Comparison of ENCODE assay signal across 17 mouse cellular contexts in genomic region chr5:151102262-151102661, GRCm38 (mm10).
DNase-seq lines count a peak whose midpoint lies in the region; ATAC-seq and TF ChIP-seq lines count a peak whose summit lies in the region.
"Had no signal": no experiment of that assay in that cellular context is flagged by ENCODE, and none has a peak within 500 bp of the region (broad histone marks: within the 10 kb centered on the region; RNA-seq: fewer than 3 reads in every experiment).

No protein-coding gene starts in this region.

- peak; percentile 40 for DNase-seq in thymus, postnatal 4 days
- DNase-seq in thymus, adult 2 months = no peak
- no peak for DNase-seq in adipocyte (ENCODE audit: low spot score)
- DNase-seq in adrenal gland, adult 8-10 months = no peak
- no peak for DNase-seq in left cerebral cortex, adult 18-20 months (ENCODE audit: low spot score in 2 of 2)
- DNase-seq: adrenal gland, postnatal 14 days; cerebellum, adult 8-10 months; gastrocnemius, adult 2 months; kidney, postnatal 14 days had no signal

- no peak for ATAC-seq in intestine, postnatal 0 days
- no peak for ATAC-seq in intestine, embryonic 16.5 days
- peak; percentile 47; the same call in 1 of the 2 replicates for ATAC-seq in common myeloid progenitor, adult 5-6 weeks (replicated peaks; ENCODE audit: low read depth, poor library complexity, severe bottlenecking)

- H3K9me3 ChIP-seq in intestine, postnatal 0 days (ENCODE audit: control insufficient read depth) = no peaks in the 10 kb centered on the region
- no peaks in the 10 kb centered on the region for H3K9me3 ChIP-seq in intestine, embryonic 16.5 days (ENCODE audit: control insufficient read depth, low read length)
- H3K9me3 ChIP-seq: heart, embryonic 15.5 days; hindbrain, embryonic 15.5 days; midbrain, embryonic 12.5 days; neural tube, embryonic 13.5 days had no signal

- H3K27me3 ChIP-seq in intestine, postnatal 0 days (replicated peaks; ENCODE audit: control insufficient read depth, insufficient read depth, low read length) = no peaks in the 10 kb centered on the region
- no peaks in the 10 kb centered on the region for H3K27me3 ChIP-seq in intestine, embryonic 16.5 days (replicated peaks; ENCODE audit: control insufficient read depth, insufficient read depth, low read length)
- no peaks in the 10 kb centered on the region for H3K27me3 ChIP-seq in thymus, adult 2 months (ENCODE audit: control insufficient read depth, insufficient read depth, low read length)
- H3K27me3 ChIP-seq: heart, embryonic 15.5 days; hindbrain, embryonic 15.5 days; midbrain, embryonic 12.5 days; neural tube, embryonic 13.5 days had no signal

- H3K27ac ChIP-seq in intestine, postnatal 0 days (ENCODE audit: low read depth, low read length) = no peak overlapping the region
- H3K27ac ChIP-seq in intestine, embryonic 16.5 days (ENCODE audit: low read length) = no peak overlapping the region
- H3K27ac ChIP-seq in thymus, adult 2 months (ENCODE audit: control insufficient read depth, insufficient read depth, low read length) = no peak overlapping the region
- H3K27ac ChIP-seq: gastrocnemius, adult 2 months; heart, embryonic 15.5 days; hindbrain, embryonic 15.5 days; midbrain, embryonic 12.5 days; neural tube, embryonic 13.5 days had no signal

- H3K36me3 ChIP-seq in intestine, postnatal 0 days (ENCODE audit: control insufficient read depth, insufficient read depth) = no peaks in the 10 kb centered on the region
- no peaks in the 10 kb centered on the region for H3K36me3 ChIP-seq in intestine, embryonic 16.5 days (ENCODE audit: control insufficient read depth, insufficient read depth, low read length)
- no peaks in the 10 kb centered on the region for H3K36me3 ChIP-seq in thymus, adult 2 months (ENCODE audit: control insufficient read depth, insufficient read depth, low read length)
- H3K36me3 ChIP-seq: G1E; heart, embryonic 15.5 days; hindbrain, embryonic 15.5 days; midbrain, embryonic 12.5 days; neural tube, embryonic 13.5 days had no signal

- peak; percentile 49 for TF ChIP-seq CTCF in intestine, postnatal 0 days (IDR thresholded peaks at IDR 0.05; ENCODE audit: low read depth)
- TF ChIP-seq CTCF in thymus, adult 2 months (IDR thresholded peaks at IDR 0.05; ENCODE audit: borderline replicate concordance, control insufficient read depth, extremely low read depth, insufficient read depth, low read length, poor library complexity) = no peak

- 54% methylated on average over 2 of the region's 2 CpGs for WGBS in intestine, postnatal 0 days
- WGBS in intestine, embryonic 16.5 days = 49% methylated on average over 2 of the region's 2 CpGs
- 75% methylated on average over 2 of the region's 2 CpGs for WGBS in thymus, adult 2 months

- no peak overlapping the region for H3K4me3 ChIP-seq in intestine, postnatal 0 days (ENCODE audit: low read depth, low read length)
- H3K4me3 ChIP-seq in intestine, embryonic 16.5 days (ENCODE audit: low read length) = no peak overlapping the region
- H3K4me3 ChIP-seq in thymus, adult 2 months (ENCODE audit: control insufficient read depth, insufficient read depth, low read length) = no peak overlapping the region
- H3K4me3 ChIP-seq: gastrocnemius, adult 2 months; heart, embryonic 15.5 days; hindbrain, embryonic 15.5 days; midbrain, embryonic 12.5 days; neural tube, embryonic 13.5 days had no signal

- TF ChIP-seq POLR2A in thymus, adult 2 months (IDR thresholded peaks at IDR 0.05; ENCODE audit: control insufficient read depth, extremely low read depth, insufficient read depth, low read length, poor library complexity) = no peak

- no peak overlapping the region for H3K4me2 ChIP-seq in intestine, postnatal 0 days (replicated peaks; ENCODE audit: low read depth)
- no peak overlapping the region for H3K4me2 ChIP-seq in intestine, embryonic 16.5 days (ENCODE audit: low read depth, low read length)
- H3K4me2 ChIP-seq: heart, embryonic 15.5 days; hindbrain, embryonic 15.5 days; midbrain, embryonic 12.5 days; neural tube, embryonic 13.5 days had no signal

- no peak overlapping the region for H3K9ac ChIP-seq in intestine, postnatal 0 days (ENCODE audit: low read depth, low read length)
- H3K9ac ChIP-seq in intestine, embryonic 16.5 days (ENCODE audit: low read depth, low read length) = no peak overlapping the region
- H3K9ac ChIP-seq: heart, embryonic 15.5 days; hindbrain, embryonic 15.5 days; midbrain, embryonic 12.5 days; neural tube, embryonic 13.5 days had no signal

- H3K4me1 ChIP-seq in intestine, postnatal 0 days (replicated peaks; ENCODE audit: control insufficient read depth, insufficient read depth, low read length) = no peaks in the 10 kb centered on the region
- peaks cover 11% of the 10 kb centered on the region; the same call in 1 of the 2 replicates for H3K4me1 ChIP-seq in intestine, embryonic 16.5 days (ENCODE audit: control insufficient read depth, insufficient read depth, low read length)
- H3K4me1 ChIP-seq in thymus, adult 2 months (replicated peaks; ENCODE audit: control insufficient read depth, insufficient read depth, low read length) = no peaks in the 10 kb centered on the region
- H3K4me1 ChIP-seq: hindbrain, embryonic 15.5 days; midbrain, embryonic 12.5 days had no signal
